Mouse (Mus musculus): ENCODE measurements around the gene Pip5k1a.
"Not testable (repeated sequence)": the region's sequence is repeated elsewhere in the genome, so short reads cannot be mapped to it uniquely, and the experiment has no call there.

GRCm38 (mm10) chr3:95107308-95107707 is 578 bp upstream of the Pip5k1a start:
- TF ChIP-seq GATA1, TAL1 (IDR thresholded peaks at IDR 0.05; ENCODE audit: low read length): not testable (repeated sequence)
